Mouse (Mus musculus) hindbrain, embryonic 14.5 days (tissue): ENCODE results near the gene Unc13b. TPM values are rescaled to one million over a fixed set of nuclear protein-coding genes. Genes with fewer than 3 reads are reported as not detected.

Experiments used
- ATAC-seq: fragments of 200-750 bp; cut with Nextera tagmentation; 2 replicates; pipeline ENCODE4 v1.8.0; 2017; ENCODE audit warnings: moderate number of reproducible peaks, mild to moderate bottlenecking, moderate TSS enrichment, moderate library complexity; ENCODE audit not compliant: low FRiP score
- DNase-seq: peaks from one replicate; pipeline ENCODE4 v3.0.0-alpha.2; 2015; ENCODE audit warnings: low spot score
- H3K27ac ChIP-seq: fragments of 300-500 bp; sonication (generic); 2 replicates; pipeline ENCODE4 v1.5.1; 2014; ENCODE audit warnings: mild to moderate bottlenecking, moderate library complexity
- H3K27me3 ChIP-seq: fragments of 300-500 bp; sonication (generic); 2 replicates; pipeline ENCODE4 v1.6.1; 2014; ENCODE audit warnings: mild to moderate bottlenecking, low read length, mixed read lengths; ENCODE audit not compliant: control insufficient read depth, insufficient read depth
- H3K36me3 ChIP-seq: fragments of 300-500 bp; sonication (generic); replicated peaks from 2 replicates; pipeline ENCODE4 v1.6.1; 2014; ENCODE audit not compliant: control insufficient read depth, insufficient read depth
- H3K4me1 ChIP-seq: fragments of 300-500 bp; sonication (generic); replicated peaks from 2 replicates; pipeline ENCODE4 v1.6.1; 2014; ENCODE audit warnings: antibody characterized with exemption, low read length, mixed read lengths; ENCODE audit not compliant: control insufficient read depth, insufficient read depth
- H3K4me2 ChIP-seq: fragments of 300-500 bp; sonication (generic); replicated peaks from 2 replicates; pipeline ENCODE4 v1.6.1; 2014; ENCODE audit warnings: mild to moderate bottlenecking, moderate library complexity
- H3K4me3 ChIP-seq: fragments of 300-500 bp; sonication (generic); replicated peaks from 2 replicates; pipeline ENCODE4 v1.5.1; 2014; ENCODE audit warnings: mild to moderate bottlenecking, low read length
- H3K9ac ChIP-seq: fragments of 300-500 bp; sonication (generic); 2 replicates; pipeline ENCODE4 v1.6.1; 2014
- H3K9me3 ChIP-seq: fragments of 300-500 bp; sonication (generic); 2 replicates; pipeline ENCODE4 v1.6.1; 2016; ENCODE audit warnings: low read length; ENCODE audit not compliant: control insufficient read depth
- WGBS: fragments of 180-500 bp; shearing (Covaris S2); extraction: QIAGEN DNeasy Blood & Tissue Kit; methylation state at CpG from one replicate; pipeline ENCODE4 v1.1.7; 2014; 5-methylcytosine and 5-hydroxymethylcytosine counted together
- polyA plus RNA-seq: library from polyadenylated mRNA; unstranded; fragments of >200 nt; fragmentation: Nextera tagmentation; extraction: Ambion mirVana; gene quantifications from 2 replicates; pipeline ENCODE4 v1.2.1, GENCODE M21; 2014

The Unc13b gene
- polyA plus RNA-seq, 1 experiment from 2014 or later: 19.5 TPM

- DNase-seq: no peak
- H3K9ac ChIP-seq: peak overlapping the region; percentile 62
- no peaks in the 10 kb centered on the region for H3K27me3 ChIP-seq
- peak overlapping the region; percentile 44 for H3K4me3 ChIP-seq
- peak overlapping the region; percentile 68 for H3K4me2 ChIP-seq
- no peak for ATAC-seq
- peaks cover 18% of the 10 kb centered on the region for H3K4me1 ChIP-seq
- H3K36me3 ChIP-seq: no peaks in the 10 kb centered on the region
- peak overlapping the region; percentile 89 for H3K27ac ChIP-seq
- 1% methylated on average over 4 of the region's 4 CpGs for WGBS
- H3K9me3 ChIP-seq: no peaks in the 10 kb centered on the region
These were observed 14.1 kb upstream of the Unc13b start for GRCm38 (mm10) chr4:43044673-43045072.

GRCm38 (mm10) chr4:43045285-43045658, 13.5 kb upstream of the Unc13b start:
- Histone ChIP-seq H3K27me3 (no peaks in the 10 kb centered on the region), H3K4me1 (peaks cover 18% of the 10 kb centered on the region), H3K4me3 (peak overlapping the region; percentile 44), H3K4me2 (peak overlapping the region; percentile 68), H3K27ac (peak overlapping the region; percentile 89), H3K36me3 (no peaks in the 10 kb centered on the region), H3K9me3 (no peaks in the 10 kb centered on the region), H3K9ac (peak overlapping the region; percentile 62)
- 4% methylated on average over 13 of the region's 13 CpGs for WGBS
- DNase-seq (no peak), ATAC-seq (peak; percentile 1; the same call in 1 of the 2 replicates)

- peak; percentile 90 for ATAC-seq
- H3K4me1 ChIP-seq: peaks cover 14% of the 10 kb centered on the region
- peak within 1 kb of the TSS; percentile 44 for H3K4me3 ChIP-seq
- H3K9me3 ChIP-seq: no peaks in the 10 kb centered on the region
- WGBS: 0% methylated on average over 33 of the region's 33 CpGs
- H3K4me2 ChIP-seq: peak within 1 kb of the TSS; percentile 68
- H3K36me3 ChIP-seq: no peaks in the 10 kb centered on the region
- peak within 1 kb of the TSS; percentile 62 for H3K9ac ChIP-seq
- no peaks in the 10 kb centered on the region for H3K27me3 ChIP-seq
- H3K27ac ChIP-seq: peak within 1 kb of the TSS; percentile 89
- peak; percentile 96 for DNase-seq
These were observed 13.0 kb upstream of the Unc13b start, which contains the start of gene Fam214b for GRCm38 (mm10) chr4:43045659-43046302. Gene Fam214b (minus strand): TSS chr4:43046220.

GRCm38 (mm10) chr4:43046607-43047006, 12.1 kb upstream of the Unc13b start:
- H3K4me2 ChIP-seq: peak overlapping the region; percentile 68
- DNase-seq: no peak
- 56% methylated on average over 5 of the region's 5 CpGs for whole genome bisulfite sequencing

GRCm38 (mm10) chr4:43047231-43047630, 11.5 kb upstream of the Unc13b start:
- no peaks in the 10 kb centered on the region for H3K9me3 ChIP-seq
- ATAC-seq (no peak), DNase-seq (peak; percentile 92)
- no peaks in the 10 kb centered on the region for H3K36me3 ChIP-seq
- H3K4me1 ChIP-seq: peaks cover 14% of the 10 kb centered on the region
- no peaks in the 10 kb centered on the region for H3K27me3 ChIP-seq
- no peak overlapping the region for H3K27ac ChIP-seq
- no peak overlapping the region for H3K9ac ChIP-seq
- H3K4me2 ChIP-seq: no peak overlapping the region
- H3K4me3 ChIP-seq: no peak overlapping the region
- 10% methylated on average over 5 of the region's 5 CpGs for WGBS

More at GRCm38 (mm10) chr4:43046607-43047006, 12.1 kb upstream of the Unc13b start:
- H3K9ac ChIP-seq: no peak overlapping the region
- H3K36me3 ChIP-seq: no peaks in the 10 kb centered on the region
- no peak overlapping the region for H3K4me3 ChIP-seq
- no peaks in the 10 kb centered on the region for H3K27me3 ChIP-seq
- H3K4me1 ChIP-seq: peaks cover 14% of the 10 kb centered on the region
- H3K27ac ChIP-seq: no peak overlapping the region
- H3K9me3 ChIP-seq: no peaks in the 10 kb centered on the region
- no peak for ATAC-seq

GRCm38 (mm10) chr4:43052627-43053026, 6.1 kb upstream of the Unc13b start:
- no peak overlapping the region for H3K27ac ChIP-seq
- WGBS: 14% methylated on average over 4 of the region's 4 CpGs

GRCm38 (mm10) chr4:43057654-43058053, 1.1 kb upstream of the Unc13b start:
- H3K4me3 ChIP-seq: no peak overlapping the region
- WGBS: 92% methylated on average over 5 of the region's 5 CpGs

More at GRCm38 (mm10) chr4:43052627-43053026, 6.1 kb upstream of the Unc13b start:
- peak; percentile 81 for DNase-seq
- H3K4me1 ChIP-seq: no peaks in the 10 kb centered on the region
- no peak for ATAC-seq
- no peak overlapping the region for H3K9ac ChIP-seq
- no peaks in the 10 kb centered on the region for H3K9me3 ChIP-seq
- H3K36me3 ChIP-seq: no peaks in the 10 kb centered on the region
- no peak overlapping the region for H3K4me3 ChIP-seq
- H3K27me3 ChIP-seq: no peaks in the 10 kb centered on the region
- H3K4me2 ChIP-seq: no peak overlapping the region

GRCm38 (mm10) chr4:43058392-43058752, 381 bp upstream of the Unc13b start:
- Histone ChIP-seq H3K27ac (0 out of 2 replicates have a peak overlapping the region, but pooled peaks have one; percentile 78), H3K36me3 (no peaks in the 10 kb centered on the region), H3K9me3 (no peaks in the 10 kb centered on the region), H3K27me3 (no peaks in the 10 kb centered on the region), H3K9ac (no peak overlapping the region), H3K4me1 (peaks cover 11% of the 10 kb centered on the region), H3K4me3 (peak overlapping the region; percentile 90), H3K4me2 (peak overlapping the region; percentile 74)
- DNase-seq (no peak), ATAC-seq (peak; percentile 23; the same call in 1 of the 2 replicates)
- WGBS: 20% methylated on average over 8 of the region's 8 CpGs

More at GRCm38 (mm10) chr4:43057654-43058053, 1.1 kb upstream of the Unc13b start:
- Histone ChIP-seq H3K27ac (no peak overlapping the region), H3K27me3 (no peaks in the 10 kb centered on the region), H3K4me1 (peaks cover 11% of the 10 kb centered on the region), H3K9ac (no peak overlapping the region), H3K9me3 (no peaks in the 10 kb centered on the region), H3K4me2 (no peak overlapping the region), H3K36me3 (no peaks in the 10 kb centered on the region)
- ATAC-seq (no peak), DNase-seq (no peak)

GRCm38 (mm10) chr4:43059697-43060096, 944 bp downstream of the Unc13b start:
- 30% methylated on average over 3 of the region's 3 CpGs for WGBS
- no peak for ATAC-seq

More at GRCm38 (mm10) chr4:43059697-43060096, 944 bp downstream of the Unc13b start:
- Histone ChIP-seq H3K27me3 (no peaks in the 10 kb centered on the region), H3K4me1 (peaks cover 11% of the 10 kb centered on the region), H3K4me2 (peak overlapping the region; percentile 74), H3K9me3 (no peaks in the 10 kb centered on the region), H3K4me3 (peak overlapping the region; percentile 90), H3K9ac (peak overlapping the region; percentile 77), H3K27ac (no peak overlapping the region), H3K36me3 (no peaks in the 10 kb centered on the region)
- no peak for DNase-seq
